Mouse (Mus musculus) gastrocnemius, adult 18-20 months (tissue): ENCODE measurements around the gene Olfr765. TPM values are rescaled to one million over a fixed set of nuclear protein-coding genes. Genes with fewer than 3 reads are reported as not detected.
"Not testable (repeated sequence)": the region's sequence is repeated elsewhere in the genome, so short reads cannot be mapped to it uniquely, and the experiment has no call there.

ENCODE experiments used
- DNase-seq: peaks from one replicate; pipeline ENCODE4 v3.0.0; 2021; ENCODE audit warnings: low spot score
- long read RNA-seq, 2 experiments: library from polyadenylated mRNA; stranded (forward); transcript quantifications; one replicate each; pipeline ENCODE4 v2.0.0; 2021
- total RNA-seq, 2 experiments: library from RNA; stranded (reverse); gene quantifications; 2 replicates each; pipeline ENCODE4 v1.2.3; 2021

The Olfr765 gene
- not detected for total RNA-seq
- long read RNA-seq, experiment 1: 0 reads
- long read RNA-seq, experiment 2: 0 reads

DNA sequence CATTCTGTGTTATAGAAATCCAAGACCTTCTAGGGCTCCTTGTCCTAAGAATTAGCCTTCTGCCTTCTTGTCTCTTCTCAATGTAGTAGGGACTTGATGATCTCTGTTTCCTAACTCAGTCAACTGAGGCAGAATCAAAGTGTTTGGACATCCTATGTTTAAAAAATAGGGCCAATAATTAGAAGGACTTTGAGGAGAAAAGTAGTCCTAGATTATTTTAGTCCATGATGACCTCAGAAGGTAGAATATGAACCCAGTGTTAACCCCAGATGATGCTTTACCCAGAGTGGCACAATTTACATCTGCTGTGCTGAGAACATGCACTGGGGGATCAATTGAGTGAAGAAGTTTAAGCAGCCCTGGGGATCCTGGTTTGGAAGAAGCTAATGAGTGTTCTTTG lies at the start of gene Olfr765:
Gene Olfr765, minus strand, starts transcription at position 101 of the 400 bp plus-strand sequence.
- DNase-seq: not testable (repeated sequence)

DNA sequence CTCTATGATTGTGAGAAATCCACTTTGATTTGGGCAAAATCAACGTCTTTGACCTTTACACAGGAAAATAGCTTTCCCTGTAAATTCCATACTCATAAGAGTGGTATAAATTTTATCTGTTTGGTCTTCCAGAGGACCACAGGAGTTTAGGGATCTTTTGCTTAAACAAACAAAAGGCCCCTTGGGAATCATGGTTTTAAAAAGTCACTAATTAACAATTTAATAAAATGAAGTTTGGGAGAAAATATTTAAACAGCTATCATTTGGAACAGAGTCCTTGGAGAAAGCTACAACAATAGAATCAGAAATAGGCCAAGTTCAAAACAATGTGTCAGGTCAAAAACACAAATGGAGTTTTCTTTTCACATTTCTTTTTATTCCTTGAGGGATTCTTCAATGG lies 49.5 kb upstream of the Olfr765 start, which contains the start of gene Olfr768:
Gene Olfr768, minus strand, starts transcription at position 101 of the 400 bp plus-strand sequence.
- DNase-seq: no peak

DNA sequence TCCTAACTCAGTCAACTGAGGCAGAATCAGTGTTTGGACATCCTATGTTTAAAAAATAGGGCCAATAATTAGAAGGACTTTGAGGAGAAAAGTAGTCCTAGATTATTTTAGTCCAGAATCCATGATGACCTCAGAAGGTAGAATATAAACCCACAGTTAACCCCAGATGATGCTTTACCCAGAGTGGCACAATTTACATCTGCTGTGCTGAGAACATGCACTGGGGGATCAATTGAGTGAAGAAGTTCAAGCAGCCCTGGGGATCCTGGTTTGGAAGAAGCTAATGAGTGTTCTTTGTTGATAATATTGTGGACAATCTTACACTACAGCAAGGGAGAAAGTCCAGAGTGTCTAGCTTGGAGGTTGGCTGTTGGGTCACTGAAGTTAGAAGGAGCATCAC lies 33.0 kb upstream of the Olfr765 start, which contains the start of gene Olfr767:
Gene Olfr767, minus strand, starts transcription at position 101 of the 400 bp plus-strand sequence.
- DNase-seq: not testable (repeated sequence)

DNA sequence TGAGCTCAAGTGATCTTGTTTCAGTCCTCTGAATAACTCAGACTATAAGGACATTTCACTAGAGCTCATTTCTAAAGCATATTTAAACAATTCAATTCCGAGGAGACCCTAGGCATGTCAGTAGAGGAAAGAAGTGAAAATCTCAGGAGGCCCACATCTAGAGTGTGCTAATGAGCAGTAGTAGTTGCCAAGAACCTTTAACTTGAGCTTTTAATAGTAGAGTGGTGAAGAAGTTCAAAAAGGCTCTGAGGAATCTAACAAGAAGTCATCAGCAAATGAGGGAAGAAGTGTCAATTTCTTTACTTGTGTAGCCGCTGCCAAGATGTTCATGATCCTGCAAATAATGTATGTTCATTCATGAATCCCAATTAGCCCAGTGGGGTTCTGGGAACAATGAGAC lies 19.1 kb upstream of the Olfr765 start, which contains the start of gene Olfr766-ps1:
Gene Olfr766-ps1, minus strand, starts transcription at position 101 of the 400 bp plus-strand sequence.
- DNase-seq: no peak

DNA sequence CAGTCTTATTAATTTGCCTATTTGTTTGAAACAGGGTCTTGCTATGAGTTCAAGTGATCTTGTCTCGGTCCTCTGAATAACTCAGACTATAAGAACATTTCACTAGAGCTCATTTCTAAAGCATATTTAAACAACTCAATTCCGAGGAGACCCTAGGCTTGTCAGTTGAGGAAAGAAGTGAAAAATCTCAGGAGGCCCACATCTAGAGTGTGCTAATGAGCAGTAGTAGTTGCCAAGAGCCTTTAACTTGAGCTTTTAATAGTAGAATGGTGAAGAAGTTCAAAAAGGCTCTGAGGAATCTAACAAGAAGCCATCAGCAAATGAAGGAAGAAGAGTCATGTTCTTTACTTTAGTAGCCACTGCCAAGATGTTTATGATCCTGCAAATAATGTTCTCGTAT lies 10.0 kb downstream of the Olfr765 start, which contains the start of gene Olfr764-ps1:
Gene Olfr764-ps1, minus strand, starts transcription at position 101 of the 400 bp plus-strand sequence.
- DNase-seq: no peak

DNA sequence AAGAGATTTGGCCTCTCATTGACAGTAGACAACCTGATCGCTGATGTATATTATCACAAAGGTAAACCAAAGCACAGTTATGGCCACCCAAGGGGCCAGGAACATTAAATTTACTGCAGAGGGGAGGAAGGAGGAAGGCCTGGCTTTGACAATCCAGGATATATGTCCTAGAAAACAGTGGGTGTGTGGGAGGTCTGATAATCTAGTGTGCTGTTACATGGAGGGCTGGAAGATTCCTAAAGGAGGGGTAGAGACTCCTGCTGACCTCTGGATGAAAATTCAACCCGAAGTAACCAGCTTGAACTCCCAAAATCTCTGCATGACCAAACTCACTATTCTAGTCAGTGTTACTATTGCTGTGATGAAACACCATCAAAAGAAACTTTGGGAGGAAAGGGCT lies 21.5 kb downstream of the Olfr765 start:
- DNase-seq: no peak

DNA sequence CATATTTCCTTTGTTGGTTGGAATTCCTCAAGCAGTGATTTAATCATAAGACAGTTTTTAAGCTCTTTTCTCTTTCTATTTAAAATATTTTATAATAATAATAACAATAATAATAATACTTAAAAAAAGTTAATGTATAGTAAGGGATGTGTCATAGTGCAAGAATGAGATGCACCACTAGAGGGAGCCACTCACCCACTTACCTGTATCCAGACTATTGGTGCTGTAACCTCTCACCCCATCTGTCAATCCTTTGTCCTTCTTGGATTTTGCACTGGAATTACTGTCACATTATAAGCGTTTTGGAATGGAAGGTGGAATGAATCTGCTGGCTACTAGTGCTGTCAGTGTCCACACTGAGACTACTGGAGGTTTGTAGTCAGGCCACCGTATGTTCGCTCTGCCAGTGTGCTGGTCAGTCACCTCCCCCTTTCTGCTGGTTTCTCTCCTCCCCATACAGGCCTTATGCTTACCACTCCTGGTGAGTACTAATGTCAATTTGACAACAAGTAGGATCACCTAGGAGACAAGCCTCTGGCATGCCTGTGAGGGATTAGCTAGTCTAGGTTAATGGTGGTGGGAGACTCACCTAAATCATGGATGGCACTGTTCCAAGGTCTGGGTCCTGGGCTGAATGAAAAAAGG lies 23.7 kb downstream of the Olfr765 start:
- no peak for DNase-seq

DNA sequence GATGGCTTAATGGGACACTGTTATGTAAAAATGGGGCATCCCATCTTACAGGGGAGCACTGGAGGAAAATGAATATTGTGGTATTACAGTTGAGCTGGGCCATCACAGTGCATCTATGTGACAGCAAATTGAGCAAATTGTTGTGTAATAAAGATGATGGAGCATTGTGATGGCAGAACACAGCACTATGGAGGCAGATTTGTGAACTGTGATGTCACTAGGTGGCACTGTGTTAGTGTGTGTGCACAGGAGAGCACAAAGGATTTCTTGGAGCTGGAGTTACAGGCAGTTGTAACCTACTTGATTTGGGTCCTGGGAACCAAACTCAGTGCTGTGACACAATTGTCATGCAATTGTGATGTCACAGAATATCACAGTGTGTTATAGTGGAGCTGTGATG lies 26.5 kb downstream of the Olfr765 start:
- DNase-seq: no peak

DNA sequence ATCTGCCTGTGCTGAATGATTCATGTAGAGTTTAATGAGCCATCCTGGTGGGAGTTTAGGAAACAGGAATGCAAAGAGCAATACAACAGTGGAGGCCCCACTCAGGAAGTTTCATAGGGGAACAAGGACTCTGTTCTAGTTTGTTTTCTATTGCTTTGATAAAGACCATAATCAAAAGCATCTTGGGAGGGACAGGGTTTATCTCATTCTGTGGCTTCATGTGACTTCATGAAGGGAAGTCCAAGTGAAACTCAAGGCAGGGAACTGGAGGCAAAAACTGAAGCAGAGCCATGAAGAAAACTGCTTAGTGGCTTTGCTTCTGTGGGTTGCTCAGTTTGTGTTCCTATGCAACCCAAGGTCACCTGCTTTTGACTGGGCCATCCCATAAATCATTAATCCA lies 35.3 kb downstream of the Olfr765 start:
- DNase-seq: no peak

DNA sequence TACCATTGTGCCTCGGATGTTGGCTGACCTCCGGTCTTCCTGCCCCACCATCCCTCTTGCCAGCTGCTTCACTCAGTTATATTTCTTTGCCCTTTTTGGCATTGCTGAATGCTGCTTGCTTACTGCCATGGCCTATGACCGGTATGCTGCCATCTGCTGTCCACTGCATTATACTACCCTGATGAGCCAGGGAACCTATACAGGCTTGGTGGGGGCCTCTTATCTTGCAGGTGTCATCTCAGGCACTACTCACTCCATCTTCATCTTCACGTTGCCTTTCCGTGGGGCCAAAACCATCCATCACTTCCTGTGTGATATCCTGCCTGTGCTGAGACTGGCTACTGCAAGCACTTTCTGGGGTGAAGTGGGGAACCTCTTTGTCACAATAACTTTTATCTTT lies 38.3 kb downstream of the Olfr765 start:
- not testable (repeated sequence) for DNase-seq

DNA sequence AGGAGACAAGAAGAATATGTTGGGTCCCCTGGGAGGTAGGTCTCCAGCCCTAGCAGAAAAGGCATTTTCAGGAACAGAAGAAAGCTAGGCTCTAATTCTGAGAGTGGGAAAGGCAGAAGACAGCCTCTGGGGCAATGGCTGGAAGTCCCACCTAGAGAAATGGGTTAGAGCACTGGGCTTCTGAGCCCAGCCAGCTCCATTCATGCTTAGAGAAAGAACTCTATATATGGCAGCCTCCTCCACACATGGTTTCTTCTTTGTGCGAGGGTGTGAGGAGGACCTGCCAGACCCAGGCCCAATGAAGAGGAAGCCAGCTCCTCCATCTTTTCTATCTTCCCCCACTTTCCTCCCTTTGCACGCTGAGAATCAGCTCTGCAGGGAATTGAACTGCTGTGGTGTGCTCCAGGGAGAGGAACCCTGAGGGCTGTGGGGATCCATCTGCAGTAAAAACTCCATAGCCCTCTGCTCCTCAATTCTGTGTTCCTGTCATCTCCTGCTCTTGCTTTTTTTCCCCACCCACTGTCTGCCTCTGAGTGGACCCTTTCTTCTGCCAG lies 39.4 kb downstream of the Olfr765 start, which contains the start of gene Olfr763:
Gene Olfr763, plus strand, starts transcription at position 504 of the 554 bp plus-strand sequence.
- no peak for DNase-seq

DNA sequence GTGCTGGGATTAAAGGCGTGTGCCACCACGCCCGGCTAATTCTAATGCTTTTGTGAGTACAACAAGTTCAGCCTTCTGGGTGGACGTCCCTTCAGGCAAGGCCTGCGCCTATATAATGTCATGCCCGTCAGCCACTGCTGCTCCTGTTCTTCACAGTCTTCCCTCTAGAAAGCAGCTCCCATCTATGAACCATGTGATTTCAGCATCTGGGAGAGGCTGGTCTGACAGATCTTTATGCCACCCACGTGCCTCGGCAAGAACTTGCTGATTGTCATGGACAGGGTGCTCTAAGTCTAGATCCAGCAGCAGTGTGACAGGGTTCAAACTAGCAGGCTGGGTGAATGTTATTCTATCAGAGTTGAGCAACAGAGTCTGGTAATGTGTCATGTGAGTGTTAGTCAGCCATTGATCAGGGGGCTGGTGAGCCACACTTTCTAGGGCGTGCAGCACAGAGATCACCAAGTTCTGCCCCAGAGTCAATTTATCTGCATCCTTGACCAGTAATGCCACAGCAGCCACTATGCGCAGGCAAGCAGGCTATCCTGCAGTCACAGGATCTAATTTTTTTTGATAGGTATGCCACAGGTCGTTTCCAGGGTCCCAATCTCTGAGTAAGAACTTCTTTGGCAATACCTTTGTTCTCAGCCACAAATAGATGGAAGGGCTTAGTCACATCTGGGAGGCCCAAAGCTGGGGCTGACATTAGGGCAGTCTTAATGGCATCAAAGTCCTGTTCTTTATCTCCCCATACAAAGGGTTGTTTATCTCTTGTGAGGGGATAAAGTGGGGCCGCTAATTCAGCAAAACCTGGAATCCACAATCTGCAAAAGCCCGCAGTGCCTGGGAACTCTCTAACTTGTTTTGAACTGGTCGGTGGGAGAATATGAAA lies 45.5 kb downstream of the Olfr765 start:
- DNase-seq: no peak

DNA sequence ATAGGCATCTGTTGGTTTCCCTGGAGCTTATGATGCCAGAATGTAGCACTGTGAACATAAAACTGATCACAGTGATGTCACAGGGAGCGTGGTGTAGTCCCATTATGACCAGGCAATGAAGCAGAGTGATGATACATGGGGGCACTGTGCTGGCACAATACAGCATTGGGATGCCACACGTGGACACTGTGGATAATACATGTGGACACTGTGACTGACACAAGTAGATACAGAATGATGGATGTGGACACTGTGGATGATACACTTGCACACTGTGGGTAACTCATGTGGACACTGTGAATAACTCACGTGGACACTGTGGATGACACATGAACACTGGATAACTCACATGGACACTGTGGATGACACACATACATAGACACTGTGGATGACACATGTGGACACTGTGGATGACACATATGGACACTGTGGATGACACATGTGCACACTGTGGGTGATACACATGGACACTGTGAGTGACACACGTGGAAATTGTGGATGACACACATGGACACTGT lies 53.2 kb downstream of the Olfr765 start:
- DNase-seq: no peak

DNA sequence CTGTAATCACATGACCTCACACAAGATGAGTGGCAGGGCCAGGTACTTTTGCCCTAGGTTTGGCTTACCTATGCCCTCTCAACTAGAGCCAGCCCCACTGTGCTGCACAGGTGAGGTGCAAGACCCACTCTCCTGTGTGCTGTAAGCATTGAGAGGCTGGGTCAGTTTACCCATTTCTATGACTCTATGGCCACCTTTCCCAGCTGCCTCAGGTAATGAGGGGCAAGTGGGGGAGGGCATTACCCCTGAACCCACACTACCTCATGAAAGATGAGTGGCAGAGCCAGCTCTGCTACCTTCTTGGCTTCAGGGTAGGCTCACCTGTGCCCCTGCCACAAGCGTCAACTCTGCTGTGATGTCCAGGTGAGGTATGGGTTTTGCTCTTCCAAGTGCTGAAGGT lies 54.0 kb downstream of the Olfr765 start:
- no peak for DNase-seq

Other genes starting within 250 kb of the Olfr765 start
- 10 to 100 TPM; 20.8 to 25.4 TPM for gene Dnajc14, start 245.9 kb downstream of the Olfr765 start, total RNA-seq
- 1 to 10 TPM; 2.1 to 2.3 TPM for gene Tmem198b, start 245.6 kb downstream of the Olfr765 start, total RNA-seq
- gene Sarnp, start 232.7 kb downstream of the Olfr765 start, total RNA-seq: 10 to 100 TPM; 26.1 to 30.7 TPM
- 1 to 10 TPM; 3.1 to 3.8 TPM for gene Ormdl2, start 228.4 kb downstream of the Olfr765 start, total RNA-seq
- 1 to 10 TPM; 2.8 to 8.0 TPM for gene Gdf11, start 158.3 kb downstream of the Olfr765 start, total RNA-seq
- 100 to 1,000 TPM; 101 to 160 TPM for gene Cd63, start 149.0 kb downstream of the Olfr765 start, total RNA-seq
- 1 to 10 TPM; 3.1 to 3.9 TPM for gene Rdh5, start 127.1 kb downstream of the Olfr765 start, total RNA-seq
- 100 to 1,000 TPM; 153 to 154 TPM for gene Bloc1s1, start 126.0 kb downstream of the Olfr765 start, total RNA-seq
- gene Itga7, start 116.2 kb downstream of the Olfr765 start, total RNA-seq: 10 to 100 TPM; 40.4 to 60.8 TPM
- gene Mettl7b, start 89.0 kb downstream of the Olfr765 start, total RNA-seq: under 1 TPM in 1 of 2 experiments, not detected in 1; 0.24 TPM
- gene Olfr9, start 60.6 kb downstream of the Olfr765 start, total RNA-seq: not detected
- not detected for gene Olfr763, start 39.2 kb downstream of the Olfr765 start, total RNA-seq
- not detected for gene Olfr764-ps1, start 10.1 kb downstream of the Olfr765 start, total RNA-seq
- not detected for gene Olfr766-ps1, start 19.0 kb upstream of the Olfr765 start, total RNA-seq
- not detected for gene Olfr767, start 32.9 kb upstream of the Olfr765 start, total RNA-seq
- gene Olfr768, start 49.4 kb upstream of the Olfr765 start, total RNA-seq: not detected
- gene Olfr769, start 67.9 kb upstream of the Olfr765 start, total RNA-seq: not detected
- not detected for gene Olfr770, start 89.0 kb upstream of the Olfr765 start, total RNA-seq
- not detected for gene Olfr771, start 114.8 kb upstream of the Olfr765 start, total RNA-seq
- gene Olfr772, start 127.9 kb upstream of the Olfr765 start, total RNA-seq: not detected
- gene Olfr773, start 137.4 kb upstream of the Olfr765 start, total RNA-seq: not detected
- gene Olfr774, start 186.2 kb upstream of the Olfr765 start, total RNA-seq: not detected
- not detected for gene Olfr775, start 198.4 kb upstream of the Olfr765 start, total RNA-seq
- gene Olfr776, start 209.1 kb upstream of the Olfr765 start, total RNA-seq: not detected
- not detected for gene Olfr777, start 221.5 kb upstream of the Olfr765 start, total RNA-seq